Mouse (Mus musculus) brain, embryonic 14.5 days (tissue): ENCODE data around the gene Hepacam2.
"Not testable (repeated sequence)": the region's sequence is repeated elsewhere in the genome, so short reads cannot be mapped to it uniquely, and the experiment has no call there.

Source experiments
- CTCF ChIP-seq: fragments of 200-500 bp; IDR thresholded peaks from 2 replicates; pipeline ENCODE4 v1.5.1; 2012; ENCODE audit warnings: inconsistent platforms, mild to moderate bottlenecking, moderate library complexity, borderline replicate concordance; ENCODE audit not compliant: insufficient read depth, insufficient read length; ENCODE audit errors: extremely low read depth
- POLR2A ChIP-seq: fragments of 200-500 bp; IDR thresholded peaks from 2 replicates; pipeline ENCODE4 v1.6.1; 2012; ENCODE audit warnings: mild to moderate bottlenecking, inconsistent platforms, borderline replicate concordance; ENCODE audit not compliant: poor library complexity, insufficient read depth, insufficient read length, severe bottlenecking; ENCODE audit errors: extremely low read depth

DNA sequence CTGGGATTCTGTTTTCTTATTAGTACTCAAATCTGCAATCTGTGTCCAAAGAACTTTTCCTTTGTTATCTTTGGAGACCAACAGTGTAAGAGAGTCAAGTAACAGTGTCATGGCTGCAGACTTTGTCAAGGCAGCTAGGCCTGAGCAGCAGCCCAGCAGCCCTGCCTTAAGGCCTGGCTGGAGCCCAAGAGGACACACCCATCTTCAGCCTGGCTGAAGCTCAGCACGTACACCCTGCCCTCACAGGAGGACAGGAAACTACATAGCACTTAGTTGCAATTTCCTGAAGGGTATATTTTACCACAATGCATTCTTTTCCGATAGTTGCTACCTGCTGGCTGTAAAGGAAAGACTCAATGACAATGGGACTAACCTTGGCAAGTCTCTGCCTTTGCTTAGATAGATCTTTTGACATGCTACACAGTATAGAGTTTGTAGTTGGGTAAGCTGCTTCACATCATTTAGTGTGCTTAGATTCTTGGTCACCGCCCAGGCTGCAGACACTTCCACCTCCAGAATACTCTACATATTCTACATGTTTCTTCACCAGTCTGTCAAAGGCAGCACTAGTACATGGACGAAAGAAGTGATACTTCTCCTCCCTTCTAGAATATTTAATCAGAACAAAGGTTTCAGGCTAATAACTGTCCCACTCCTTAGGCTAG lies 73.4 kb downstream of the Hepacam2 start:
- TF ChIP-seq POLR2A, CTCF: not testable (repeated sequence)
